Comparison of ENCODE assay signal across 22 mouse cellular contexts in the genomic region with DNA sequence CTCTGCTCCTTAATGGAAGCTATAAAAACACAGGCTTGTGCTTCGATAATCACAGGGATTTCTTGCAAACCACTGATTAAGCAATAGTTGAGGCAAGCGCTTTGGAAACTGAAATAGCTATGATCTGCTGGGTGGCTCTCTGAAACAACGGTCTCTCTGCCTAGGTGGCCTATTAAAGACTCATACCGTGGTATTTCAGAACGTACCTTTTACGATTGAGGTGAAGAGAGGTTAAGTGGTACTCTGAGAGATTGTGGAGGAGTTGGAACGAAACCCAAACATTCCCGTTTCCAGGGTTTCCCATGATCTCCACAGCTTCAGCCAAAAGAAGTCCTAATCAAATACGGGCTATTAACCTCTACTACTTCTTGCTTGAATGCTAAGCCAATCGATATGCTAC.
DNase-seq lines count a peak whose midpoint lies in the region; ATAC-seq lines count a peak whose summit lies in the region.
"Had no signal": no experiment of that assay in that cellular context is flagged by ENCODE, and none has a peak within 500 bp of the region (broad histone marks: within the 10 kb centered on the region; RNA-seq: fewer than 3 reads in every experiment).

No protein-coding gene starts in this region.

- no peak for DNase-seq in limb, embryonic 10.5 days (ENCODE audit: low spot score)
- DNase-seq in lung, postnatal 4 days = no peak
- DNase-seq in lung, postnatal 14 days = peak; percentile 2
- no peak for DNase-seq in adrenal gland, postnatal 4 days (ENCODE audit: low spot score in 2 of 2)
- no peak for DNase-seq in kidney, adult 18-20 months
- no peak for DNase-seq in neural tube, embryonic 10.5 days (ENCODE audit: extremely low spot score, low spot score)
- DNase-seq: adrenal gland, adult 8-10 months; adrenal gland, postnatal 25 days; cerebellum, adult 18-20 months; cerebellum, adult 9-10 months; cerebellum, postnatal 14 days; gastrocnemius, adult 2 months; gastrocnemius, postnatal 14 days; heart, adult 11 months had no signal

- H3K9me3 ChIP-seq in limb, embryonic 13.5 days = no peaks in the 10 kb centered on the region
- no peaks in the 10 kb centered on the region for H3K9me3 ChIP-seq in limb, embryonic 10.5 days (replicated peaks)
- H3K9me3 ChIP-seq in lung, embryonic 16.5 days (ENCODE audit: control insufficient read depth, low read length) = no peaks in the 10 kb centered on the region
- H3K9me3 ChIP-seq: forebrain, embryonic 10.5 days; forebrain, embryonic 13.5 days had no signal

- no peak overlapping the region for H3K9ac ChIP-seq in limb, embryonic 13.5 days
- no peak overlapping the region for H3K9ac ChIP-seq in lung, embryonic 16.5 days (ENCODE audit: low read length)
- H3K9ac ChIP-seq: forebrain, embryonic 13.5 days; hindbrain, embryonic 12.5 days had no signal

- ATAC-seq in limb, embryonic 13.5 days (ENCODE audit: low FRiP score, low read depth) = peak; percentile 28; the same call in 1 of the 2 replicates
- peak; percentile 69; the same call in 1 of the 2 replicates for ATAC-seq in lung, embryonic 16.5 days (ENCODE audit: low read depth)
- ATAC-seq: activated CD4-positive, CD25-positive, alpha-beta regulatory T cell, adult 4 months; forebrain, embryonic 13.5 days; forebrain, embryonic 16.5 days had no signal

- H3K27ac ChIP-seq in limb, embryonic 13.5 days = no peak overlapping the region
- H3K27ac ChIP-seq in limb, embryonic 10.5 days = no peak overlapping the region
- H3K27ac ChIP-seq in lung, embryonic 16.5 days (ENCODE audit: low read length) = no peak overlapping the region
- H3K27ac ChIP-seq: forebrain, embryonic 10.5 days; forebrain, embryonic 13.5 days; gastrocnemius, adult 2 months; hindbrain, embryonic 12.5 days had no signal

- 58% methylated on average over 10 of the region's 10 CpGs for WGBS in limb, embryonic 13.5 days
- WGBS in limb, embryonic 10.5 days = 75% methylated on average over 10 of the region's 10 CpGs
- WGBS in lung, embryonic 16.5 days = 56% methylated on average over 10 of the region's 10 CpGs

- H3K27me3 ChIP-seq in limb, embryonic 13.5 days = no peaks in the 10 kb centered on the region
- H3K27me3 ChIP-seq in limb, embryonic 10.5 days (ENCODE audit: low read depth, poor library complexity, severe bottlenecking) = no peaks in the 10 kb centered on the region
- no peaks in the 10 kb centered on the region for H3K27me3 ChIP-seq in lung, embryonic 16.5 days (ENCODE audit: control insufficient read depth, insufficient read depth, low read depth, low read length)
- H3K27me3 ChIP-seq: forebrain, embryonic 13.5 days; hindbrain, embryonic 12.5 days had no signal

- no peaks in the 10 kb centered on the region for H3K36me3 ChIP-seq in limb, embryonic 13.5 days
- no peaks in the 10 kb centered on the region for H3K36me3 ChIP-seq in limb, embryonic 10.5 days
- H3K36me3 ChIP-seq in lung, embryonic 16.5 days (ENCODE audit: control insufficient read depth, insufficient read depth, low read length) = no peaks in the 10 kb centered on the region
- H3K36me3 ChIP-seq: forebrain, embryonic 10.5 days; hindbrain, embryonic 12.5 days had no signal

- H3K4me2 ChIP-seq in limb, embryonic 13.5 days (replicated peaks) = no peak overlapping the region
- H3K4me2 ChIP-seq in lung, embryonic 16.5 days (ENCODE audit: low read depth, low read length) = no peak overlapping the region
- H3K4me2 ChIP-seq: forebrain, embryonic 13.5 days; heart, embryonic 11.5 days; hindbrain, embryonic 12.5 days had no signal

- H3K4me3 ChIP-seq in limb, embryonic 13.5 days = no peak overlapping the region
- no peak overlapping the region for H3K4me3 ChIP-seq in limb, embryonic 10.5 days
- H3K4me3 ChIP-seq in lung, embryonic 16.5 days (ENCODE audit: low read length) = no peak overlapping the region
- H3K4me3 ChIP-seq: forebrain, embryonic 10.5 days; forebrain, embryonic 13.5 days; gastrocnemius, adult 2 months; hindbrain, embryonic 12.5 days had no signal

- H3K4me1 ChIP-seq in limb, embryonic 13.5 days = no peaks in the 10 kb centered on the region
- H3K4me1 ChIP-seq in limb, embryonic 10.5 days = no peaks in the 10 kb centered on the region
- no peaks in the 10 kb centered on the region for H3K4me1 ChIP-seq in lung, embryonic 16.5 days (replicated peaks; ENCODE audit: control insufficient read depth, insufficient read depth, low read length)
- H3K4me1 ChIP-seq: forebrain, embryonic 10.5 days; forebrain, embryonic 13.5 days; hindbrain, embryonic 12.5 days had no signal
